Mouse (Mus musculus) kidney, embryonic 16.5 days (tissue): ENCODE measurements around the gene Mbtd1. TPM values are rescaled to one million over a fixed set of nuclear protein-coding genes. Genes with fewer than 3 reads are reported as not detected.

Experiments
- ATAC-seq: fragments of 200-750 bp; cut with Nextera tagmentation; 2 replicates; pipeline ENCODE4 v1.8.0; 2017; ENCODE audit warnings: moderate TSS enrichment; ENCODE audit not compliant: low FRiP score, low TSS enrichment
- H3K27ac ChIP-seq: fragments of 300-500 bp; sonication (generic); 2 replicates; pipeline ENCODE4 v1.5.1; 2014; ENCODE audit warnings: low read length
- H3K27me3 ChIP-seq: fragments of 300-500 bp; sonication (generic); 2 replicates; pipeline ENCODE4 v1.6.1; 2014; ENCODE audit warnings: low read length, control low read depth, mixed read lengths; ENCODE audit not compliant: insufficient read depth
- H3K36me3 ChIP-seq: fragments of 300-500 bp; sonication (generic); 2 replicates; pipeline ENCODE4 v1.6.1; 2014; ENCODE audit warnings: low read length, control low read depth, mixed read lengths; ENCODE audit not compliant: insufficient read depth
- H3K4me1 ChIP-seq: fragments of 300-500 bp; sonication (generic); 2 replicates; pipeline ENCODE4 v1.6.1; 2014; ENCODE audit warnings: low read length, control low read depth, mixed read lengths; ENCODE audit not compliant: insufficient read depth
- H3K4me2 ChIP-seq: fragments of 300-500 bp; sonication (generic); replicated peaks from 2 replicates; pipeline ENCODE4 v1.6.1; 2014; ENCODE audit warnings: low read depth, low read length
- H3K4me3 ChIP-seq: fragments of 300-500 bp; sonication (generic); 2 replicates; pipeline ENCODE4 v1.5.1; 2014; ENCODE audit warnings: mild to moderate bottlenecking, low read length
- H3K9ac ChIP-seq: fragments of 300-500 bp; sonication (generic); replicated peaks from 2 replicates; pipeline ENCODE4 v1.6.1; 2014; ENCODE audit warnings: low read length
- H3K9me3 ChIP-seq: fragments of 300-500 bp; sonication (generic); 2 replicates; pipeline ENCODE4 v1.6.1; 2016; ENCODE audit warnings: low read length, control low read depth
- WGBS: fragments of 180-500 bp; shearing (Covaris S2); extraction: QIAGEN DNeasy Blood & Tissue Kit; methylation state at CpG from one replicate; pipeline ENCODE4 v1.1.7; 2014; 5-methylcytosine and 5-hydroxymethylcytosine counted together
- polyA plus RNA-seq: library from polyadenylated mRNA; unstranded; fragments of >200 nt; fragmentation: Nextera tagmentation; extraction: Ambion mirVana; gene quantifications from 2 replicates; pipeline ENCODE4 v1.2.1, GENCODE M21; 2015

Mbtd1 gene
- polyA plus RNA-seq, 1 experiment from 2014 or later: 28.0 TPM

DNA sequence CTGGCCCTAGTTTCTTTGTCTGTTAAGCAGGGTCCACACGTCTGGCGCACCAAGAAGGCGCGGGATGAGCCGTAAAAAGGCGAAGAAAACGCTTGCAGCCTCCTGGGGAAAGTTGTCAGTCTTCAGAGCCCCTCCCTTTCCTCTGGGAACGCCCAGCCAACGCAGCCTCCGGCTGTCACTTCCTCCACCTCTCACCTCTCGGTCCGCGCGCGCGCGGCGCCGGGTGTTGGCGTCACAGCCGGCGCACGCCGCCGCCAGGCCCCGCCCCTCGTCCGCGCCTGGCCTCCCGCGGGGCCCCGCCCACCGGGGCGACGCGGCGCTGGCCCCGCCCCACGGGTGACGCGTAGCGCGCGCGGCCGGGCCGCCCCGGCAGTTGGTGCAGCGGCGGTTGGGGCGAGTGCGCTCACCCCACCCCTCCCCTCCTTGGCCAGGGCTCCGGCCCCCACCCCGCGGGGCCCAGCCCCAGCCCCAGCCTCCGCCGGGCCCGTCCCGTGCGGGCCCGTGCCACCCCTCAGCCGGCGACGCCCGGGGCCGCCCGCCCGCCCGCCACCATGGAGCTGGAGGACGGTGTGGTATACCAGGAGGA is 110.2 kb downstream of the Mbtd1 start, which contains the start of gene Spag9:
Spag9 (plus strand) TSS at position 372 of the 586 bp plus-strand sequence.
- H3K9ac ChIP-seq: peak within 1 kb of the TSS; percentile 96
- H3K4me3 ChIP-seq: peak within 1 kb of the TSS; percentile 96
- no peaks in the 10 kb centered on the region for H3K27me3 ChIP-seq
- H3K4me1 ChIP-seq: peaks cover 26% of the 10 kb centered on the region
- H3K36me3 ChIP-seq: no peaks in the 10 kb centered on the region
- under 1% methylated on average over 52 of the region's 70 CpGs for WGBS
- ATAC-seq: peak; percentile 95
- H3K4me2 ChIP-seq: peak within 1 kb of the TSS; percentile 94
- H3K27ac ChIP-seq: peak within 1 kb of the TSS; percentile 99
- H3K9me3 ChIP-seq: no peaks in the 10 kb centered on the region

Other genes with a start within 250 kb of the Mbtd1 start
- gene Utp18, start 86 bp upstream of the Mbtd1 start, polyA plus RNA-seq: 24.8 and 24.9 TPM in 2 replicates
- 234 and 281 TPM in 2 replicates for gene Nme2, start 70.4 kb downstream of the Mbtd1 start, polyA plus RNA-seq
- 404 and 448 TPM in 2 replicates for gene Gm20390, start 82.4 kb downstream of the Mbtd1 start, polyA plus RNA-seq
- 162 and 174 TPM in 2 replicates for gene Nme1, start 82.7 kb downstream of the Mbtd1 start, polyA plus RNA-seq
- gene Spag9, start 110.2 kb downstream of the Mbtd1 start, polyA plus RNA-seq: 29.7 and 38.4 TPM in 2 replicates